Mouse (Mus musculus) spleen, postnatal 14 days (tissue): Measurements from ENCODE around the gene Prlh.

Experiments used
- DNase-seq, 2 experiments: peaks; one replicate each; pipeline ENCODE4 v3.0.0; 2021 to 2022; ENCODE audit warnings: low spot score in 2 of 2

Prlh gene

GRCm38 (mm10) chr1:91001101-91001500, 48.2 kb downstream of the Prlh start:
- no peak for DNase-seq

- no peak for DNase-seq
Observed at GRCm38 (mm10) chr1:91001871-91002539, 49.1 kb downstream of the Prlh start.

DNA sequence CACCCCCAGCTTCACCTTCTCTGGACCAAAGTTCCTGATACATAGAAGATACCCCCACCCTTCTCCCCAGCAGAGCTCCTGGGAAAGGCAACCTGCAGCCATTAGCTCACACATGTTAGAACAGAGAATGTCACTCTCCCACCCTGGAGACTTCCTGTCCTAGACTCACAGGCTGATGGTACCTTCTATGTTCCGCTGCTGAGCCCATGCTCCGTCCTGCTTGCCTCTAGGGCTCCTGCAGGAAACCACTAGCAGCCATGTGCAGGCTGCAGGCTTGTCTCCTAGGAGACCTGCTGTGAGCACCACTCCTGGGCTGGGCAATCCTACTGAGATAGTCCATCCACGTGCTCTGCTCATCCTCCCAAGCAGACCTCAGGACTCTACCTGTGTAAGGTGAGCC, 49.7 kb downstream of the Prlh start:
- no peak for DNase-seq
